ENCODE assay signal across 17 mouse cellular contexts in the genomic region with DNA sequence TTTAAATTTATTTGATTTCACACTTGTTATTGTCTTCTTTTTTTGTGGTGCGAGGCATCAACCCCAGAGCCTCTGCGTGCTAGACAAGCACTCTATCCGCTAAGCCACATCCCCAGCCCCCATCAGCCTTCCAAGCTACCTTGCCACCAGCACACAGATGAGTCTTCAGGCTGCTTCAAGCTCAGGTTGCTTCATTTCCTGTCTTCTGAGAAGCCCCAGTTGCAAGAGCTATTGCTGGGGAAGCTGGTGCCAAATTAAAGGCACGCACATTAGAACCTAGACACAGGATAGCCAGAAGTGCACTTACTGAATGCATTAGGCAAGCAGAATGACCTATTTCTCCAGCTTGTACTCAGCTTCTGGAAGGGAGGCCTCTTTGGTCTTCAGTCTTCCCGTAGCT. TPM values are rescaled to one million over a fixed set of nuclear protein-coding genes. Genes with fewer than 3 reads are reported as not detected.
DNase-seq lines count a peak whose midpoint lies in the region; TF ChIP-seq lines count a peak whose summit lies in the region.
"Had no signal": no experiment of that assay in that cellular context is flagged by ENCODE, and none has a peak within 500 bp of the region (broad histone marks: within the 10 kb centered on the region; RNA-seq: fewer than 3 reads in every experiment).

No protein-coding gene starts in this region.

- H3K27ac ChIP-seq in thymus, adult 2 months (ENCODE audit: control insufficient read depth, insufficient read depth, low read length) = no peak overlapping the region
- H3K27ac ChIP-seq in midbrain, embryonic 10.5 days (replicated peaks) = no peak overlapping the region
- no peak overlapping the region for H3K27ac ChIP-seq in gastrocnemius, adult 2 months
- H3K27ac ChIP-seq: embryonic facial prominence, embryonic 13.5 days; heart, adult 2 months; hindbrain, embryonic 12.5 days; limb, embryonic 13.5 days had no signal

- no peaks in the 10 kb centered on the region for H3K9me3 ChIP-seq in midbrain, embryonic 10.5 days (replicated peaks)
- H3K9me3 ChIP-seq: embryonic facial prominence, embryonic 13.5 days; hindbrain, embryonic 12.5 days; limb, embryonic 13.5 days had no signal

- no peaks in the 10 kb centered on the region for H3K4me1 ChIP-seq in thymus, adult 2 months (replicated peaks; ENCODE audit: control insufficient read depth, insufficient read depth, low read length)
- H3K4me1 ChIP-seq in midbrain, embryonic 10.5 days = peaks cover 4% of the 10 kb centered on the region; the same call in 1 of the 2 replicates
- H3K4me1 ChIP-seq: hindbrain, embryonic 12.5 days; limb, embryonic 13.5 days had no signal

- TF ChIP-seq CTCF in thymus, adult 2 months (IDR thresholded peaks at IDR 0.05; ENCODE audit: borderline replicate concordance, control insufficient read depth, extremely low read depth, insufficient read depth, low read length, poor library complexity) = no peak
- no peak for TF ChIP-seq CTCF in gastrocnemius, adult 2 months (IDR thresholded peaks at IDR 0.05)

- DNase-seq in spleen, postnatal 36 days (ENCODE audit: low spot score in 2 of 2) = peak; percentile 5 to 15
- no peak for DNase-seq in spleen, adult 18-20 months
- DNase-seq in induced T-regulatory cell, adult 2 months (ENCODE audit: low read depth) = peak; percentile 61
- DNase-seq in thymus, adult 2 months = peak; percentile 44
- DNase-seq in testis, postnatal 10 days (ENCODE audit: low spot score) = no peak
- DNase-seq in midbrain, embryonic 10.5 days (ENCODE audit: low spot score) = no peak
- no peak for DNase-seq in gastrocnemius, adult 2 months
- DNase-seq: cerebellum, adult 11 months; heart, adult 2 months; kidney, postnatal 10 days; right cerebral cortex, postnatal 25 days had no signal

- no peaks in the 10 kb centered on the region for H3K27me3 ChIP-seq in thymus, adult 2 months (ENCODE audit: control insufficient read depth, insufficient read depth, low read length)
- H3K27me3 ChIP-seq in midbrain, embryonic 10.5 days (ENCODE audit: low read depth, poor library complexity, severe bottlenecking) = no peaks in the 10 kb centered on the region
- H3K27me3 ChIP-seq: embryonic facial prominence, embryonic 13.5 days; hindbrain, embryonic 12.5 days; limb, embryonic 13.5 days had no signal

- TF ChIP-seq POLR2A in thymus, adult 2 months (IDR thresholded peaks at IDR 0.05; ENCODE audit: control insufficient read depth, extremely low read depth, insufficient read depth, low read length, poor library complexity) = no peak

- H3K36me3 ChIP-seq in thymus, adult 2 months (ENCODE audit: control insufficient read depth, insufficient read depth, low read length) = no peaks in the 10 kb centered on the region
- no peaks in the 10 kb centered on the region for H3K36me3 ChIP-seq in midbrain, embryonic 10.5 days
- H3K36me3 ChIP-seq: embryonic facial prominence, embryonic 13.5 days; hindbrain, embryonic 12.5 days; limb, embryonic 13.5 days had no signal

- no peak overlapping the region for H3K4me3 ChIP-seq in thymus, adult 2 months (ENCODE audit: control insufficient read depth, insufficient read depth, low read length)
- no peak overlapping the region for H3K4me3 ChIP-seq in midbrain, embryonic 10.5 days
- H3K4me3 ChIP-seq in gastrocnemius, adult 2 months = no peak overlapping the region
- H3K4me3 ChIP-seq: embryonic facial prominence, embryonic 13.5 days; heart, adult 2 months; hindbrain, embryonic 12.5 days; limb, embryonic 13.5 days; myocyte had no signal

- WGBS in thymus, adult 2 months = 20% methylated on average over 5 of the region's 5 CpGs
- WGBS in midbrain, embryonic 10.5 days = 95% methylated on average over 5 of the region's 5 CpGs

- intact Hi-C loops in gastrocnemius, adult 2 months (cut with DNase I) = no loop called here

RNA-seq across cellular contexts. Expression of a gene that starts 22.1 kb away (rescaled TPM):
- 0.11 and 0.46 TPM in 2 replicates for polyA plus RNA-seq in thymus, adult 2 months (2012; rRNA removed)
- polyA plus RNA-seq in midbrain, embryonic 10.5 days (2016; fragmentation: Nextera tagmentation; extraction: Ambion mirVana) = 0.09 TPM in 1 of 2 replicates, not detected in the other
- under 1 TPM in 1 of 2 experiments, not detected in 1; 0.26 TPM for total RNA-seq in gastrocnemius, adult 2 months (2021)
- polyA plus RNA-seq: cortical plate, adult 2 months; embryonic facial prominence, embryonic 13.5 days; limb, embryonic 13.5 days; liver, embryonic 16.5 days; myocyte had no signal

RNA-seq across cellular contexts. Expression of a gene that starts 33.0 kb away (rescaled TPM):
- 6.7 and 7.5 TPM in 2 replicates for polyA plus RNA-seq in thymus, adult 2 months (2012; rRNA removed)
- polyA plus RNA-seq in midbrain, embryonic 10.5 days (2016; fragmentation: Nextera tagmentation; extraction: Ambion mirVana) = 7.6 and 9.2 TPM in 2 replicates
- 10 to 100 TPM; 25.7 to 30.5 TPM for total RNA-seq in gastrocnemius, adult 2 months (2021)

RNA-seq across cellular contexts. Expression of a gene that starts 44.8 kb away (rescaled TPM):
- 22.1 and 22.7 TPM in 2 replicates for polyA plus RNA-seq in thymus, adult 2 months (2012; rRNA removed)
- polyA plus RNA-seq in midbrain, embryonic 10.5 days (2016; fragmentation: Nextera tagmentation; extraction: Ambion mirVana) = 205 and 212 TPM in 2 replicates
- total RNA-seq in gastrocnemius, adult 2 months (2021) = 10 to 100 TPM; 27.2 to 35.2 TPM

Comparison
In these comparisons a context has a peak if more than half of its experiments do, and no peak if none do; other contexts are left out.
1. DNase-seq: peak in spleen, postnatal 36 days (2 of 2), induced T-regulatory cell, adult 2 months (single experiment) and thymus, adult 2 months (single experiment); none in spleen, adult 18-20 months (0 of 2), testis, postnatal 10 days (single experiment), midbrain, embryonic 10.5 days (single experiment) and gastrocnemius, adult 2 months (single experiment).